Mouse (Mus musculus): ENCODE data around the gene Wdr76. TPM values are rescaled to one million over a fixed set of nuclear protein-coding genes. Genes with fewer than 3 reads are reported as not detected.

Gene Wdr76
- total and polyA plus RNA-seq, 3 experiments: 21.8 to 23.2 TPM; not detected in 1

DNA sequence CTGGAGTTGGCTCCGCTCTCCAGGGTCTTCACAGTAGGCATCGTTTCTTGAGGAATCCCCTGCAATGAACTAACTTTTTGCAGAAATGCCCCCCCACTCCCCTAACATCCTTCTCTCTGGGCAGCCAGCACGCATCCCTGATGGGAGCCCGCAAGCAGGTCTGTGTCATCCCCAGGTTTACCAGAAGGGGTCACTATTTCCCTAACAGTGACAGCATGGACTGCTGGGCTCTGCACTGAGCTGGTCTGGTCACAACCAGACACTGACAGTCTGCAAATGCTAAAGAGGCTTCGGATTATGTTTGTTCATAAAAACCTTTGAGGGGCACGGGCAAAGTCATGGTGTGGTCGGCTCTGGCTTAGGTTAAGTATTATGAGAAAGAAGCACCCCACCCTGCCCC, 65.3 kb downstream of the Wdr76 start:
- TF ChIP-seq ZC3H11A (IDR thresholded peaks at IDR 0.05; ENCODE audit: low read depth, low read length): peak; percentile 92
- TF ChIP-seq MYB (IDR thresholded peaks at IDR 0.05; ENCODE audit: low read depth, low read length): no peak
- 0 out of 2 replicates have a peak, but pooled peaks have one; percentile 9 for TF ChIP-seq ZNF384 (IDR thresholded peaks at IDR 0.05; ENCODE audit: low read depth, low read length)
- TF ChIP-seq TCF12 (IDR thresholded peaks at IDR 0.05; ENCODE audit: low read depth, low read length): peak; percentile 8; the same call in 1 of the 2 replicates
- TF ChIP-seq CTCF (IDR thresholded peaks at IDR 0.05 in 2 of 3, conservative IDR thresholded peaks at IDR 0.05 in 1 of 3; ENCODE audit: control insufficient read depth in 1 of 3, insufficient read depth in 1 of 3, low read depth in 2 of 3, low read length in 3 of 3, poor library complexity in 1 of 3, severe bottlenecking in 1 of 3): peak; percentile 85 to 92 (median 85)
- TF ChIP-seq POLR2AphosphoS2 (IDR thresholded peaks at IDR 0.05; ENCODE audit: low read length): no peak
- no peak for TF ChIP-seq TBP (IDR thresholded peaks at IDR 0.05; ENCODE audit: low read depth, low read length)
- peak; percentile 90 for TF ChIP-seq SMC3 (IDR thresholded peaks at IDR 0.05; ENCODE audit: low read depth, low read length)
- peak; percentile 96 for TF ChIP-seq RAD21 (IDR thresholded peaks at IDR 0.05; ENCODE audit: low read depth, low read length)
- TF ChIP-seq MXI1 (IDR thresholded peaks at IDR 0.05; ENCODE audit: low read depth, low read length): no peak
- Histone ChIP-seq H3K9me3 (replicated peaks; ENCODE audit: insufficient read depth, low read length) (no peaks in the 10 kb centered on the region), H3K27me3 (ENCODE audit: control insufficient read depth in 1 of 2, insufficient read depth in 2 of 2, low read length in 2 of 2) (peaks cover 10 to 18% of the 10 kb centered on the region in 2 experiments), H3K4me1 (ENCODE audit: control insufficient read depth in 1 of 2, insufficient read depth in 2 of 2, low read length in 2 of 2) (no peaks in the 10 kb centered on the region), H3K36me3 (ENCODE audit: control insufficient read depth in 1 of 2, insufficient read depth in 2 of 2, low read length in 2 of 2) (no peaks in the 10 kb centered on the region), H3K4me3 (ENCODE audit: control insufficient read depth in 1 of 2, insufficient read depth in 1 of 2, low read depth in 2 of 2, low read length in 2 of 2) (no peak overlapping the region), H3K27ac (ENCODE audit: control insufficient read depth, low read depth, low read length) (no peak overlapping the region), H3K9ac (ENCODE audit: control insufficient read depth, low read depth, low read length, poor library complexity, severe bottlenecking) (no peak overlapping the region), H3K79me2 (ENCODE audit: control insufficient read depth, insufficient read depth, low read length, poor library complexity) (no peaks in the 10 kb centered on the region)
- peak; percentile 76 for DNase-seq (ENCODE audit: low read depth, low spot score)

DNA sequence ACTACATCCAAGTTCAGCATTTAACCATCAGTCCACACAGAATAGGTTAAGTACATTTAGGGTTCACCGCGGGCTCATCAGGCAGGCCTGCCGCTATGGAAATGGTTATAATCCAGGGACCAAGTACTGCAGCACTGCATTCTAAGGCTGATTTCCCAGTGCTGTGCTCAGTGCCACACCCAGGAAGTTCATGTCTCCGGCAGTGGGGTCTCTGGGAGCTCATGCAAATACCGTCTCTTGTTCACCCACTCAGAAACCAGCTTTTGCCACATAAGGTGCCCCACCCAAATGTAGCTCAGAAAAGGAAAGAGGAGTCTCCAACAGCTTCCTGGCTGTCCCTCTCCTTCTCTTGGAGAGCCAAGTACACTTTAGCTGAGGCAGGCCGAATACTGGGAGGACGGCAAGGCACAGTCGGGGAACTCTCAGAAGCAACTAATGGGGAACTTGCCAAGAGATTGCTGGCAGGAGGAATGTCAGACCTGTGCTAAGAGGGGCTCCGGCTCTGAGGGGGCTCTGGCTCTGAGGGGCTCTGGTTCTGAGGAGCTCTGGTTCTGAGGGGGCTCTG, 67.6 kb downstream of the Wdr76 start:
- no peak for DNase-seq (ENCODE audit: low read depth, low spot score)
- H3K27me3 ChIP-seq (ENCODE audit: control insufficient read depth in 1 of 2, insufficient read depth in 2 of 2, low read length in 2 of 2): peaks cover 7 to 10% of the 10 kb centered on the region in 2 experiments; a peak in 3 of 4 replicates
- no peaks in the 10 kb centered on the region for H3K79me2 ChIP-seq (ENCODE audit: control insufficient read depth, insufficient read depth, low read length, poor library complexity)
- no peak overlapping the region for H3K9ac ChIP-seq (ENCODE audit: control insufficient read depth, low read depth, low read length, poor library complexity, severe bottlenecking)
- no peaks in the 10 kb centered on the region for H3K4me1 ChIP-seq (ENCODE audit: control insufficient read depth in 1 of 2, insufficient read depth in 2 of 2, low read length in 2 of 2)
- no peak overlapping the region for H3K27ac ChIP-seq (ENCODE audit: control insufficient read depth, low read depth, low read length)
- H3K4me3 ChIP-seq (ENCODE audit: control insufficient read depth in 1 of 2, insufficient read depth in 1 of 2, low read depth in 2 of 2, low read length in 2 of 2): no peak overlapping the region
- TF ChIP-seq CHD2 (IDR thresholded peaks at IDR 0.05; ENCODE audit: low read length) (no peak), GABPA (IDR thresholded peaks at IDR 0.05; ENCODE audit: low read depth, low read length) (no peak), SIN3A (IDR thresholded peaks at IDR 0.05; ENCODE audit: low read length) (no peak), CTCF (IDR thresholded peaks at IDR 0.05 in 2 of 3, conservative IDR thresholded peaks at IDR 0.05 in 1 of 3; ENCODE audit: control insufficient read depth in 1 of 3, insufficient read depth in 1 of 3, low read depth in 2 of 3, low read length in 3 of 3, poor library complexity in 1 of 3, severe bottlenecking in 1 of 3) (no peak), POLR2AphosphoS2 (IDR thresholded peaks at IDR 0.05; ENCODE audit: low read length) (no peak), MYC (IDR thresholded peaks at IDR 0.05; ENCODE audit: low read depth, low read length) (no peak), MAX (IDR thresholded peaks at IDR 0.05; ENCODE audit: low read length) (no peak), TBP (IDR thresholded peaks at IDR 0.05; ENCODE audit: low read depth, low read length) (no peak), GATA1 (IDR thresholded peaks at IDR 0.05; ENCODE audit: low read depth, low read length) (no peak), BHLHE40 (IDR thresholded peaks at IDR 0.05; ENCODE audit: borderline replicate concordance, low read depth, low read length) (no peak), POLR2AphosphoS5 (IDR thresholded peaks at IDR 0.05; ENCODE audit: borderline replicate concordance, low read depth, low read length) (no peak), E2F4 (IDR thresholded peaks at IDR 0.05; ENCODE audit: borderline replicate concordance, low read depth, low read length) (no peak), MAFK (IDR thresholded peaks at IDR 0.05; ENCODE audit: borderline replicate concordance, low read depth, low read length) (no peak), JUND (IDR thresholded peaks at IDR 0.05; ENCODE audit: low read depth, low read length) (no peak), MAZ (IDR thresholded peaks at IDR 0.05; ENCODE audit: low read depth, low read length) (no peak), ZC3H11A (IDR thresholded peaks at IDR 0.05; ENCODE audit: low read depth, low read length) (no peak), TAL1 (IDR thresholded peaks at IDR 0.05; ENCODE audit: low read length) (no peak)
- no peaks in the 10 kb centered on the region for H3K9me3 ChIP-seq (replicated peaks; ENCODE audit: insufficient read depth, low read length)
- no peaks in the 10 kb centered on the region for H3K36me3 ChIP-seq (ENCODE audit: control insufficient read depth in 1 of 2, insufficient read depth in 2 of 2, low read length in 2 of 2)
